Mouse (Mus musculus) C2C12 (cell line): Measurements from ENCODE around the gene Tyms. TPM values are rescaled to one million over a fixed set of nuclear protein-coding genes. Genes with fewer than 3 reads are reported as not detected.

Source experiments
- H3K27me3 ChIP-seq: one replicate; pipeline ENCODE4 v1.6.1; 2011; ENCODE audit not compliant: control insufficient read depth, insufficient read depth, insufficient read length
- H3K36me3 ChIP-seq: one replicate; pipeline ENCODE4 v1.6.1; 2011; ENCODE audit not compliant: control insufficient read depth, insufficient read depth
- H3K4me3 ChIP-seq: one replicate; pipeline ENCODE4 v1.5.1; 2011; ENCODE audit warnings: mild to moderate bottlenecking, control low read depth; ENCODE audit not compliant: poor library complexity, insufficient read depth, severe bottlenecking
- H3K79me2 ChIP-seq: one replicate; pipeline ENCODE4 v1.6.1; 2011; ENCODE audit not compliant: control insufficient read depth, insufficient read depth
- H3K79me3 ChIP-seq: one replicate; pipeline ENCODE4 v1.6.1; 2011; ENCODE audit warnings: low read depth, control low read depth
- H3ac ChIP-seq: one replicate; pipeline ENCODE3; 2011; ENCODE audit warnings: low read depth; ENCODE audit not compliant: control insufficient read depth, insufficient read length
- CEBPB ChIP-seq: IDR thresholded peaks from one replicate; pipeline ENCODE4 v1.6.1; 2011; ENCODE audit warnings: low read depth, mild to moderate bottlenecking, control low read depth, moderate library complexity
- CTCF ChIP-seq: IDR thresholded peaks from one replicate; pipeline ENCODE4 v1.5.1; 2011; ENCODE audit not compliant: control insufficient read depth, insufficient read depth, insufficient read length
- FOSL1 ChIP-seq: IDR thresholded peaks from one replicate; pipeline ENCODE4 v1.8.0; 2011; ENCODE audit warnings: mild to moderate bottlenecking, low read length; ENCODE audit not compliant: poor library complexity, insufficient read depth, severe bottlenecking
- MAX ChIP-seq: IDR thresholded peaks from one replicate; pipeline ENCODE4 v1.6.1; 2011; ENCODE audit warnings: mild to moderate bottlenecking, control low read depth
- MYOD1 ChIP-seq: IDR thresholded peaks from one replicate; pipeline ENCODE4 v1.6.1; 2011; ENCODE audit warnings: low read depth; ENCODE audit not compliant: control insufficient read depth, insufficient read length
- MYOG ChIP-seq: IDR thresholded peaks from one replicate; pipeline ENCODE4 v1.6.1; 2011; ENCODE audit not compliant: control insufficient read depth, insufficient read length; ENCODE audit errors: extremely low read depth
- USF1 ChIP-seq: IDR thresholded peaks from one replicate; pipeline ENCODE4 v1.6.1; 2011; ENCODE audit warnings: low read depth, mild to moderate bottlenecking, control low read depth, moderate library complexity
- polyA plus RNA-seq: library from polyadenylated mRNA; unstranded; fragments of >200 nt; fragmentation: generic; extraction: Trizol; gene quantifications from one replicate; pipeline ENCODE4 v1.2.1, GENCODE M21; 2012; ENCODE audit warnings: missing spikeins

Gene Tyms
- polyA plus RNA-seq, 1 experiment: 141 TPM

DNA sequence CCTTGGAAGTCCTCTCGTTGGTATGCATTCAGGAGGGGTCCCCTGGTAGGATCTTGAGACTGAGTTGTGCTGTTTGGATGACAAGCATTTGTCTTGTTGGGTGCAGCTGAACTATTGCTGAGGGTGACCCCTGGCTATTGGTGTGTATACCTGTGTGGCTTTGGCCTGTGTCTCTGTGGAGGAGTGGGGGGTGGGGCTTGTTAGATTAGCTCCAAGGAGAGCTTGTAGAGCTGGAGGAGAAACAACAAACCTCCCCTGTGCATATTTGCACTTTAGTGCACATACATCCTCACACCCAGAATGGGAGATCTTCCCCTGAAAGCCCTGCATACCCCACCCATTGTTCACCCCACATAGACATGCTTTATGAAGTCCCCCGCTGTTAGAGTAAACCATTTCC is 33.3 kb upstream of the Tyms start:
- H3ac ChIP-seq: no peak overlapping the region
- H3K27me3 ChIP-seq: peaks cover 43% of the 10 kb centered on the region
- H3K79me2 ChIP-seq: no peaks in the 10 kb centered on the region
- no peak for TF ChIP-seq USF1
- no peak for TF ChIP-seq FOSL1
- TF ChIP-seq CTCF: no peak
- TF ChIP-seq MYOG: no peak
- no peak for TF ChIP-seq MYOD1
- TF ChIP-seq CEBPB: no peak
- no peak for TF ChIP-seq MAX
- no peak overlapping the region for H3K4me3 ChIP-seq
- no peaks in the 10 kb centered on the region for H3K36me3 ChIP-seq
- H3K79me3 ChIP-seq: no peaks in the 10 kb centered on the region

DNA sequence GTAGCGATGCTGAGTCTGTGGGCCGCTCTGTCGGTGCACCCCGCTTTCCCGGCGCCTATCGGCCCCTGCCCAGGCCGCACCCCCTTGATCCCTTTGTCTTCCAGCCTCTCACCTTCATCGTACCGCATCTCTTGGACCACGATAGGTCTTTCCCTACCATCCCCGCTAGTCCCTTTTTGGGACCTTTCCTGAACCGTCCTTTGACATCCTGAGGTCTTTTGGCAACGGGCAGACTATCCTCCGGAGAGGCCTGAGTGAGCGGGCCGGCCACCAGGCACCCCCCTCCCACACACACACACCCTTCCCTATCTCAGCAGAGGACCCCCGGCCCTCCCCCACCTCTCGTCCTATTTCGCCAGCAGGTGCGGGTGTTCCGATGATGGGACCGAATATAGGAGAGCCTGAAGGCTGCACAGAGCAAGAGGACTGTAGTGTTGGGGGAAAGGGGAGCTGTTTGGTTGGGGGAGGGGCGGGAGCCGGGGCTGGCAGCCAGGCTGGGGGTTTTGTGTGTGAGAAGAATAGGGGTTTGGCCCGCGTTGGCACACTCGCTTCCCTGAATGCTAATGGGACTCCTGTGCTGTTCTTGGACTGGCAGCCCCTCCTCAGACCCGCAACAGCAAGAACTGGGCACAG is 32.4 kb upstream of the Tyms start, which contains the start of gene 3110082J24Rik:
TSS of gene 3110082J24Rik (minus strand) at position 419 of the 633 bp plus-strand sequence.
- Histone ChIP-seq H3ac (peak within 1 kb of the TSS; percentile 27), H3K79me3 (no peaks in the 10 kb centered on the region), H3K4me3 (peak within 1 kb of the TSS; percentile 2), H3K79me2 (no peaks in the 10 kb centered on the region), H3K27me3 (peaks cover 43% of the 10 kb centered on the region), H3K36me3 (no peaks in the 10 kb centered on the region)
- TF ChIP-seq MAX (no peak), CEBPB (no peak), MYOD1 (no peak)

- Histone ChIP-seq H3K79me3 (no peaks in the 10 kb centered on the region), H3K36me3 (no peaks in the 10 kb centered on the region), H3K4me3 (peak within 1 kb of the TSS; percentile 2), H3K79me2 (no peaks in the 10 kb centered on the region), H3ac (peak within 1 kb of the TSS; percentile 39), H3K27me3 (peaks cover 43% of the 10 kb centered on the region)
- TF ChIP-seq MYOG (no peak), USF1 (peak; percentile 46), MYOD1 (no peak)
Measured at GRCm38 (mm10) chr5:30104841-30105667, 31.6 kb upstream of the Tyms start, which contains the start of gene Garem2. TSS of gene Garem2 (plus strand) at chr5:30105161.

- H3K79me2 ChIP-seq: no peaks in the 10 kb centered on the region
- no peak for TF ChIP-seq USF1
- peak; percentile 56 for TF ChIP-seq CTCF
- peaks cover 40% of the 10 kb centered on the region for H3K27me3 ChIP-seq
- no peak overlapping the region for H3ac ChIP-seq
- H3K4me3 ChIP-seq: no peak overlapping the region
- H3K79me3 ChIP-seq: no peaks in the 10 kb centered on the region
- H3K36me3 ChIP-seq: no peaks in the 10 kb centered on the region
Measured at GRCm38 (mm10) chr5:30104339-30104738, 30.9 kb upstream of the Tyms start.

GRCm38 (mm10) chr5:30103340-30103739 is 29.9 kb upstream of the Tyms start:
- Histone ChIP-seq H3K79me3 (no peaks in the 10 kb centered on the region), H3K4me3 (no peak overlapping the region), H3K27me3 (peaks cover 40% of the 10 kb centered on the region), H3K79me2 (no peaks in the 10 kb centered on the region), H3ac (no peak overlapping the region), H3K36me3 (no peaks in the 10 kb centered on the region)
- no peak for TF ChIP-seq MAX
- no peak for TF ChIP-seq USF1
- no peak for TF ChIP-seq CEBPB
- TF ChIP-seq CTCF: no peak
- no peak for TF ChIP-seq MYOD1
- no peak for TF ChIP-seq MYOG
- no peak for TF ChIP-seq FOSL1

- Histone ChIP-seq H3K4me3 (no peak overlapping the region), H3K27me3 (peaks cover 13% of the 10 kb centered on the region), H3K36me3 (no peaks in the 10 kb centered on the region), H3K79me3 (no peaks in the 10 kb centered on the region), H3K79me2 (no peaks in the 10 kb centered on the region), H3ac (no peak overlapping the region)
- TF ChIP-seq MYOG (no peak), FOSL1 (no peak), MYOD1 (no peak), USF1 (no peak), MAX (no peak), CTCF (no peak), CEBPB (no peak)
Measured at GRCm38 (mm10) chr5:30098260-30098659, 24.8 kb upstream of the Tyms start.
